Mouse (Mus musculus) liver, adult 2 months (tissue): Measurements from ENCODE around the gene Opn1sw.

ENCODE experiments used
- CTCF ChIP-seq: fragments of 200-500 bp; IDR thresholded peaks from 2 replicates; pipeline ENCODE4 v1.5.1; 2011; ENCODE audit warnings: low read depth, low read length, control low read depth
- POLR2A ChIP-seq: fragments of 200-500 bp; IDR thresholded peaks from 2 replicates; pipeline ENCODE4 v1.6.1; 2011; ENCODE audit warnings: low read length, control low read depth; ENCODE audit not compliant: insufficient read depth; ENCODE audit errors: extremely low read depth

DNA sequence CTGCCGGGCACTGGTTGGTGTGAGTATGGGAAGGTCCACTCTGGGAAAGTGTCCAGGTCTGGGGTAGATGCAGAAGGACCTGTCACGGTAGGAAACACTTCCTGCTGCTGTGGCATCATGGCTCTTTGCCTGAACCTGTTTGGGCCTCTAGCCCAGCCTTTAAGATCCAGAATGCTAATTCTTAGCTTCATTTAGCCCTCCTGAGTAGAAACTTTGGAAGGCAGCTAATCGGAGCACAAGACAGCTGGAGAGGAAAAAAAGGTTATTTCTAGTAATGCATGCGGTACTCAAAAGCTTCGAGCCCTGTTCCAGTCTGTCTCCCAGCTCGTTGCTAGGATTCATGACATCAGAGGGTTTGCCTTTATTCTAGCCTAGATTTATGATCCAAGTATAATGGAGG, 18.1 kb upstream of the Opn1sw start:
- TF ChIP-seq CTCF (no peak), POLR2A (no peak)
